Mouse (Mus musculus): ENCODE measurements around the gene Wrap73. TPM values are rescaled to one million over a fixed set of nuclear protein-coding genes. Genes with fewer than 3 reads are reported as not detected.

Wrap73 gene
- total RNA-seq, 1 experiment from 2014 or later = 5.8 TPM

DNA sequence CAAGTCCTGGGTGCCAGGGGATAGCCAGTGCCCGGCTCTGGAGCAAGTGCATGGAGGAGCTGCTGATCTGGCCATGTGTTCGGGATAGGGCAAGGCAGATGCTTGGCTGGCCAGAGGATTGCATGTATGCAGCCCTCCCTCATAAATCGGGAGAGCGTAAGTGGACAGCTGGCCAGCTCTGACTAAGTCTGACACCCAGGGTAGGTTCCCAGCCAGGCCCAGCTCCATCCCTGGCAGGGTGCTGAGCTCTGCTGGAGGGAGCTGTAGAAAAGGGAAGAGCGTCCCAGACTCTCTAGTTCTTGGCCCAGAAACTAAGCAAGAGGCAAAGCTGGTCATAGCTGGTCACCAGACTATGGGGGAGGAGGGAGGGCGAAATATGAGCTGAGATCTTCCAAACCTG lies 66.9 kb downstream of the Wrap73 start:
- no peak for ATAC-seq (replicated peaks in 1 of 2; ENCODE audit: insufficient read depth in 1 of 2, low FRiP score in 2 of 2, low TSS enrichment in 1 of 2, low read depth in 1 of 2, poor library complexity in 2 of 2, severe bottlenecking in 2 of 2)

GRCm38 (mm10) chr4:154209825-154210224 lies 67.7 kb downstream of the Wrap73 start:
- ATAC-seq (replicated peaks in 1 of 2; ENCODE audit: insufficient read depth in 1 of 2, low FRiP score in 2 of 2, low TSS enrichment in 1 of 2, low read depth in 1 of 2, poor library complexity in 2 of 2, severe bottlenecking in 2 of 2) = no peak

GRCm38 (mm10) chr4:154211459-154211858 lies 69.3 kb downstream of the Wrap73 start:
- ATAC-seq (replicated peaks in 1 of 2; ENCODE audit: insufficient read depth in 1 of 2, low FRiP score in 2 of 2, low TSS enrichment in 1 of 2, low read depth in 1 of 2, poor library complexity in 2 of 2, severe bottlenecking in 2 of 2) = no peak

- ATAC-seq (replicated peaks in 1 of 2; ENCODE audit: insufficient read depth in 1 of 2, low FRiP score in 2 of 2, low TSS enrichment in 1 of 2, low read depth in 1 of 2, poor library complexity in 2 of 2, severe bottlenecking in 2 of 2) = no peak
These were observed 71.4 kb downstream of the Wrap73 start for GRCm38 (mm10) chr4:154213586-154213985.

DNA sequence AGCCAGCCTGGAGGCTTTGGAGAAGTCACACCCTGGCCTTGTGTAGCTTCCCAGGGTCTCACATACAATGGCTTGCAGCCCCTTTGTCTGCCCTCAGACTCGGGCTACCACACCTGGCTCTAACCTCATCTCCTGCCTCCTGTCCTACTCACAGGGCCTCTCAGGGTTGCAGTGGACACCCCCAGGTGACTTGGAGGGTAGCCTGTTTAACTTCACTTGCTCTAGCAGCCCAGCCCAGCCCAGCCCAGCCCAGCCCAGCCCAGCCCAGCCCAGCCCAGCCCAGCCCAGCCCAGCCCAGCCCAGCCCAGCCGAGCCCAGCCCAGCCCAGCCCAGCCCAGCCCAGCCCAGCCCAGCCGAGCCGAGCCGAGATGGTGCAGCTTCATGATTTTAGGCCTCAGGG lies 71.9 kb downstream of the Wrap73 start:
- ATAC-seq (replicated peaks in 1 of 2; ENCODE audit: insufficient read depth in 1 of 2, low FRiP score in 2 of 2, low TSS enrichment in 1 of 2, low read depth in 1 of 2, poor library complexity in 2 of 2, severe bottlenecking in 2 of 2) = no peak

Other genes with a start within 250 kb of the Wrap73 start
- gene A430005L14Rik, start 185.1 kb upstream of the Wrap73 start, total RNA-seq (2017) = 23.8 and 27.0 TPM in 2 replicates
- gene Dffb, start 167.2 kb upstream of the Wrap73 start, total RNA-seq (2017) = 6.6 and 13.4 TPM in 2 replicates
- gene Cep104, start 167.2 kb upstream of the Wrap73 start, total RNA-seq (2017) = 6.0 and 7.8 TPM in 2 replicates
- 26.6 and 34.7 TPM in 2 replicates for gene Lrrc47, start 130.6 kb upstream of the Wrap73 start, total RNA-seq (2017)
- gene Smim1, start 116.1 kb upstream of the Wrap73 start, total RNA-seq (2017) = 0.94 and 1.4 TPM in 2 replicates
- not detected in 2 replicates for gene Ccdc27, start 99.7 kb upstream of the Wrap73 start, total RNA-seq (2017)
- gene Trp73, start 2.2 kb upstream of the Wrap73 start, total RNA-seq (2017) = not detected in 2 replicates
- 41.7 and 47.3 TPM in 2 replicates for gene Tprgl, start 18.3 kb downstream of the Wrap73 start, total RNA-seq (2017)
- not detected in 2 replicates for gene Megf6, start 28.4 kb downstream of the Wrap73 start, total RNA-seq (2017)
- gene Arhgef16, start 159.3 kb downstream of the Wrap73 start, total RNA-seq (2017) = 0.25 TPM in 1 of 2 replicates, not detected in the other
- not detected in 2 replicates for gene B230104I21Rik, start 193.8 kb downstream of the Wrap73 start, total RNA-seq (2017)